Mouse (Mus musculus): ENCODE data around the gene Mettl8. TPM values are rescaled to one million over a fixed set of nuclear protein-coding genes. Genes with fewer than 3 reads are reported as not detected.

Gene Mettl8
- polyA plus RNA-seq, 1 experiment from 2014 or later: 12.6 TPM

- TF ChIP-seq CTCF (IDR thresholded peaks at IDR 0.05): no peak
- ATAC-seq: no peak
- no peak for DNase-seq (ENCODE audit: low read depth, low spot score)
- H3K27me3 ChIP-seq: no peaks in the 10 kb centered on the region
- CTCF ChIA-PET: interaction anchor here (1.5 kb wide), 1 partner anchor 14 kb away, joined by 3 read pairs; no protein-coding TSS in a partner anchor
- POLR2A ChIA-PET: no interaction called here
- in situ Hi-C loops (cut with MboI; ENCODE audit: low pct_unique_long_range_greater_than_20kb): no loop called here
These were observed 95.3 kb downstream of the Mettl8 start for GRCm38 (mm10) chr2:70960090-70960489.

- no peak for TF ChIP-seq CTCF (IDR thresholded peaks at IDR 0.05)
- in situ Hi-C loops (cut with MboI; ENCODE audit: low pct_unique_long_range_greater_than_20kb): no loop called here
- ChIA-PET POLR2A (no interaction called here), CTCF (interaction anchor here (1.5 kb wide), 1 partner anchor 13 kb away, joined by 3 read pairs; no protein-coding TSS in a partner anchor)
- ATAC-seq (no peak), DNase-seq (ENCODE audit: low read depth, low spot score) (no peak)
- H3K27me3 ChIP-seq: no peaks in the 10 kb centered on the region
These were observed 96.0 kb downstream of the Mettl8 start for GRCm38 (mm10) chr2:70959337-70959736.

GRCm38 (mm10) chr2:70958536-70958935 lies 96.8 kb downstream of the Mettl8 start:
- ATAC-seq (no peak), DNase-seq (ENCODE audit: low read depth, low spot score) (no peak)
- no peaks in the 10 kb centered on the region for H3K27me3 ChIP-seq
- POLR2A ChIA-PET: no interaction called here
- in situ Hi-C loops (cut with MboI; ENCODE audit: low pct_unique_long_range_greater_than_20kb): no loop called here
- CTCF ChIA-PET: interaction anchor here (1.1 kb wide), 1 partner anchor 11 kb away, joined by 3 read pairs; no protein-coding TSS in a partner anchor
- TF ChIP-seq CTCF (IDR thresholded peaks at IDR 0.05): no peak

- in situ Hi-C loops (cut with MboI; ENCODE audit: low pct_unique_long_range_greater_than_20kb): no loop called here
- ATAC-seq (no peak), DNase-seq (ENCODE audit: low read depth, low spot score) (no peak)
- ChIA-PET CTCF (interaction anchor here (1.5 kb wide), 1 partner anchor 53 kb away, joined by 3 read pairs; no protein-coding TSS in a partner anchor), POLR2A (no interaction called here)
- no peaks in the 10 kb centered on the region for H3K27me3 ChIP-seq
- TF ChIP-seq CTCF (IDR thresholded peaks at IDR 0.05): no peak
These were observed 101.8 kb downstream of the Mettl8 start for GRCm38 (mm10) chr2:70953616-70954015.

GRCm38 (mm10) chr2:70951944-70952343 lies 103.4 kb downstream of the Mettl8 start:
- ChIA-PET CTCF (interaction anchor here (1.5 kb wide), 1 partner anchor 51 kb away, joined by 3 read pairs; no protein-coding TSS in a partner anchor), POLR2A (no interaction called here)
- DNase-seq (ENCODE audit: low read depth, low spot score) (no peak), ATAC-seq (no peak)
- in situ Hi-C loops (cut with MboI; ENCODE audit: low pct_unique_long_range_greater_than_20kb): no loop called here
- H3K27me3 ChIP-seq: no peaks in the 10 kb centered on the region
- TF ChIP-seq CTCF (IDR thresholded peaks at IDR 0.05): no peak

GRCm38 (mm10) chr2:70944511-70945305 lies 110.7 kb downstream of the Mettl8 start:
- TF ChIP-seq CTCF (IDR thresholded peaks at IDR 0.05): no peak
- ATAC-seq: no peak
- in situ Hi-C loops (cut with MboI; ENCODE audit: low pct_unique_long_range_greater_than_20kb): no loop called here
- ChIA-PET POLR2A (no interaction called here), CTCF (interaction anchor here (1.0 kb wide), 1 partner anchor 16 kb away, joined by 3 read pairs; no protein-coding TSS in a partner anchor)
- H3K27me3 ChIP-seq: no peaks in the 10 kb centered on the region
- DNase-seq (ENCODE audit: low read depth, low spot score): no peak

GRCm38 (mm10) chr2:70940826-70941225 lies 114.6 kb downstream of the Mettl8 start:
- in situ Hi-C loops (cut with MboI; ENCODE audit: low pct_unique_long_range_greater_than_20kb): no loop called here
- no peaks in the 10 kb centered on the region for H3K27me3 ChIP-seq
- CTCF ChIA-PET: interaction anchor here (1.1 kb wide), 1 partner anchor 20 kb away, joined by 3 read pairs; no protein-coding TSS in a partner anchor
- ATAC-seq (no peak), DNase-seq (ENCODE audit: low read depth, low spot score) (no peak)
- no peak for TF ChIP-seq CTCF (IDR thresholded peaks at IDR 0.05)
- POLR2A ChIA-PET: no interaction called here

GRCm38 (mm10) chr2:70938844-70939494 lies 116.4 kb downstream of the Mettl8 start:
- no peak for DNase-seq (ENCODE audit: low read depth, low spot score)
- in situ Hi-C loops (cut with MboI; ENCODE audit: low pct_unique_long_range_greater_than_20kb): no loop called here
- no peak for TF ChIP-seq CTCF (IDR thresholded peaks at IDR 0.05)
- no peak for ATAC-seq
- ChIA-PET CTCF (no interaction called here), POLR2A (interaction anchor here (0.6 kb wide), 1 partner anchor 20 kb away, joined by 4 read pairs; no protein-coding TSS in a partner anchor)
- H3K27me3 ChIP-seq: no peaks in the 10 kb centered on the region

- no peaks in the 10 kb centered on the region for H3K27me3 ChIP-seq
- DNase-seq (ENCODE audit: low read depth, low spot score) (no peak), ATAC-seq (no peak)
- ChIA-PET POLR2A (no interaction called here), CTCF (no interaction called here)
- in situ Hi-C loops (cut with MboI; ENCODE audit: low pct_unique_long_range_greater_than_20kb): no loop called here
- no peak for TF ChIP-seq CTCF (IDR thresholded peaks at IDR 0.05)
These were observed 120.6 kb downstream of the Mettl8 start for GRCm38 (mm10) chr2:70934772-70935171.

GRCm38 (mm10) chr2:70933516-70933915 lies 121.9 kb downstream of the Mettl8 start:
- no peak for TF ChIP-seq CTCF (IDR thresholded peaks at IDR 0.05)
- DNase-seq (ENCODE audit: low read depth, low spot score): no peak
- POLR2A ChIA-PET: no interaction called here
- no peak for ATAC-seq
- no peaks in the 10 kb centered on the region for H3K27me3 ChIP-seq
- CTCF ChIA-PET: no interaction called here
- in situ Hi-C loops (cut with MboI; ENCODE audit: low pct_unique_long_range_greater_than_20kb): no loop called here

- no peaks in the 10 kb centered on the region for H3K27me3 ChIP-seq
- DNase-seq (ENCODE audit: low read depth, low spot score): no peak
- ChIA-PET POLR2A (no interaction called here), CTCF (no interaction called here)
- no peak for TF ChIP-seq CTCF (IDR thresholded peaks at IDR 0.05)
- in situ Hi-C loops (cut with MboI; ENCODE audit: low pct_unique_long_range_greater_than_20kb): no loop called here
- ATAC-seq: no peak
These were observed 122.4 kb downstream of the Mettl8 start for GRCm38 (mm10) chr2:70932965-70933364.
